Mouse (Mus musculus) cerebellum, adult (tissue): ENCODE measurements around the gene Uba52.

Source experiments
- ATAC-seq: cut with Nextera tagmentation; 2 replicates; pipeline ENCODE4 v1.9.2; 2017; ENCODE audit warnings: mild to moderate bottlenecking, moderate library complexity, mixed read lengths; ENCODE audit not compliant: insufficient number of reproducible peaks, low FRiP score, low TSS enrichment

Uba52 gene

DNA sequence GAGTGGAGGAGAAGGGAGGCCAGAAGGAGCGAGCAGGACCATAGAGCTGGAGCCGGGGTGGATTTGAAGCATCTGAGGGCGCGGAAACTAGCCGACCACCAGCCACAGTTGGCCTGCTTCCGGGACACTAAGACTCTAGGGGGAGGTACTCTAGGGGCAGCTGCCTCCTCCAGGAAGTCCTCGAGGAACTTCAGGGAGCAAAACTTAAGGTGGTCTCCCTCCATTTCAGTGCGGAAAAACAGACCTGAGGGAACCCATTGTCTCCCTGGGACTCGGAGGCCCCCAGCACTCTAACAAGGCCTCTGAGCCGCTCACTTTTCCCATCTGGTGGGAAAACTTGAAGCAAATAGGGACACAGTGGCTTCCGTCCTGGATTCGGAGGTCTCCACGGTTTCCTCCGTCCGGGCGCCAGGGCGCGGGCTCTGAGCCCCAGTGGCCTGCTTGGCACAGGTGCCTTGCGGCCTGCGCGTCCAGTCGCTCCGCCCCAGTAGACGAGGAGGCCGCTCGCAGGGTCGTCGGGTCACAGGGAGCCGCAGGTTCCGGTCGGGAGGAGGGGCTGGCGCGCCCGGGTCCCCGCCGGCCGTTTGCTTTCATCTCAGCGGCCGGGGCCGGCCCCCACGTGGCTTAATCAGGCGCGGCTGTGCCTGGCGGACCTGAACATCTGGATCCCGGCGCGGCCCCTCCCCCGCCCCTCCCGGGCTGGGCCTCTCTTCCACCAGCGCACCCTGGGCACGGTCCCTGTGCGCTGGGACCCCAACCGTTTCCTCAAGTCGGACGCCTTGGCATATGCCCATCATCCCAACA is 22.4 kb downstream of the Uba52 start:
- ATAC-seq, result no peak

GRCm38 (mm10) chr8:70486941-70487520 is 23.6 kb downstream of the Uba52 start, which contains the start of gene Tmem59l:
Tmem59l (minus strand) TSS chr8:70487358.
- peak; percentile 59; the same call in 1 of the 2 replicates for ATAC-seq

GRCm38 (mm10) chr8:70486191-70486681 is 24.4 kb downstream of the Uba52 start:
- peak; percentile 29 for ATAC-seq

GRCm38 (mm10) chr8:70482943-70483342 is 27.7 kb downstream of the Uba52 start:
- ATAC-seq, result no peak

DNA sequence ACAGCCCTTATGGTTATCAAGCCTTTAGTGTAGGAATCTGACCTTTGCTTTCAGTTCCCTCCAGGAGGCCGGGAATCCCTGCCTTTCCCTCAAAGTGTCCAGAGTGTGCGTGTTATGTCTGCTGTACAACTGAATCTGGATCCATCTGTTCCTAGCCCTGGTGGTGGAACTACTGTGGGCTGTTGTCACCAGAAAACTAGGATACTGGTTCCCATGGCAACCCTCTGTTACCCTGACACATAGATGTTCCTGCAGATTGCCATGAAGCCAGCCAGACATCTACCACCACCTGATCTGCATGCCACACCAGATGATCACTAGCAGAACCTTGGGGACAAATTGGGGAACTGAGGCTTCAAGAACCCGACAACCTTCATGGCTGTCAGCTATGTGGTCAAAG is 28.7 kb downstream of the Uba52 start:
- ATAC-seq, result no peak

DNA sequence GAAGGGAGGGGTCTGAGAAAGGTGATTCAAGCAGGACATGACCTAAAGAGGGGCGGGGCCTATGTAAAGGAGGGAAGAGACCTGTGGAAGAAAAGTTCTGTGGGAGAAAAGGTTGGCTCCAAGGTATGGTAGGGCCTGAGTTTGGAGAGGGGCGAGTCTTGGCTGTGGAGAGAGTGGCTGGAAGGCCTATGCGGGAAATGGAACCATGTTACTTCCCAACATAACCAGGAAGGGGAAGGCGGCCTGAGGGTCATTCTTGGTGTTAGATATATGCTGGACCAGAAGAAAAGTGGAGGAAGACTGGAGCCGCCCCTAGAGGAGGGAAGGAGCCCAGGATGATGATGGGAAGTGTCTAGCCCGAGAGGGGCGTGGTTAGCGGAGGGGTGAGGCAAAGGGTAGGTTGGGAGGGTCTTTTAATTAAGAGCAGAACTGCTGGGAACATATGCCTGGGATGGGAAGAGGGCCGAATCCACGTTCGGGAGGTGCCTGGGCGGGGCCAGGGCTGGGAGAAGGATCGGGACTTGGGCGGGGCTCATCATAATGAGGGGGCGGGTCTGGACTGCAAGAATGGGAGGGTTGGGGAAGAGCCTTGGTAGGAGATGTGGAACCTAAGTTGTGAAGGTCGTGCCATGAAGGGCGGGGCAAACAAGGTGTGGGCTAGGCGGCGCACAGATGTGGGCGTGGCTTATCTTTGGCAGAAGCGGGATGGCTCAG is 33.2 kb downstream of the Uba52 start:
- ATAC-seq, result 0 out of 2 replicates have a peak, but pooled peaks have one; percentile 7

- ATAC-seq, result peak; percentile 78
These were observed 34.0 kb downstream of the Uba52 start, which contains the start of gene Klhl26 for GRCm38 (mm10) chr8:70476333-70477268. Klhl26 (minus strand) TSS chr8:70476968.

- no peak for ATAC-seq
These were observed 38.7 kb downstream of the Uba52 start for GRCm38 (mm10) chr8:70471856-70472255.

DNA sequence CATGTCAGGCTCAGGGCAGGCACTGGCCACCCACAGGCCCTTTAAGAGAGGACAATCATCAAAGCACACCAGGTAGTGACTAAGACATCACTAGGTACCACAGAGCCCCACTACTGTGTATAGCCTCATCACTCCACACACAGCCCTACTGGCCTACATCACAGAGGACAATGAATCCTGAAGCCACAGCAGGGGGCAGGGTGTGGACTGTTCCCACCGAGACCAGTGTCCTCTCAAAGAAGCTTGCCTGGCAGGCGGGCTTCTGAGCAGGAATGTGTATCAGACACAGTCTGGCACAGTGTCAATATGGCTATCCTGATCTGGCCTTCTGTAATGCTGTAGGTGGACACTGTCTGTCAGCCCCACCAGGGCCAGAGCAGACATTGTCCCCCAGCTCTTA is 40.7 kb downstream of the Uba52 start:
- no peak for ATAC-seq

GRCm38 (mm10) chr8:70469295-70469916 is 41.2 kb downstream of the Uba52 start:
- 0 out of 2 replicates have a peak, but pooled peaks have one; percentile 8 for ATAC-seq

DNA sequence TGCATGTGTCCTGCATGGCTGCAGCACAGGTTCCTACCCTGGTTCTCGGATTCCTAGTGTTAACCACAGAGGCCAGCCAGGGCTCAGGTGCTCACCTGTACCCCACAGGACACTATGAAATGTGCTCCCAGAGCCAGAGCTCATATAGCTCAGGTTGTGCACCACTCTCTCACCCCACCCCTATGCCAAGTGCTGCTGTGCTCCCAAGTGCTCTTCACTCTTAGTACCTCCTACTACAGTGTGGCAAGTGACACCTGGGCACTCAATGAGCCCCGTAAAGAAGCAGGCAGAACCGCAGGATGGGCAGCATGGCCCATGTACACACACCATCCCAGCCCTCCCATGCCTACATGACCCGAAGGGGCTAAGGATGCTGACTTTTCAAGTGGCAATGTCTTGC is 41.9 kb downstream of the Uba52 start:
- ATAC-seq, result no peak

DNA sequence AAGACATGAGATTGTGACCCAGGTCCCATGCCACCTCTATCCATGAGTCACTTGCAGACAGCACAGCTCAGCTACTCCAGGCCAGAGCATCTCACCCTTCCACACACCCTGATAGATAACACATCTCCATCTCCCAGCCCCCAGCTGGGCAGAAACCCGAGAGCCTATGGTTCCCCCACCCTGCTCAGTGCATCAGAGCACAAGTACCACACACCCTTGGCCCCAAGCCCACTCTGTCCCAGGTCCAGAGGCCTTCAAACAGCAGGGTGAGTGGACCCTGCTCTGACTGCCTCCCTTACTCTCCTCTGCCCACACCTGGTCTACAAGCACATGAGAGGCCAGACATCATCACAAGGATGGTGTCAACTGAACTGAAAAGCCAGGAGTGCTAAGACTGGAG is 42.7 kb downstream of the Uba52 start:
- no peak for ATAC-seq

- ATAC-seq, result no peak
These were observed 43.3 kb downstream of the Uba52 start for GRCm38 (mm10) chr8:70467229-70467725.

DNA sequence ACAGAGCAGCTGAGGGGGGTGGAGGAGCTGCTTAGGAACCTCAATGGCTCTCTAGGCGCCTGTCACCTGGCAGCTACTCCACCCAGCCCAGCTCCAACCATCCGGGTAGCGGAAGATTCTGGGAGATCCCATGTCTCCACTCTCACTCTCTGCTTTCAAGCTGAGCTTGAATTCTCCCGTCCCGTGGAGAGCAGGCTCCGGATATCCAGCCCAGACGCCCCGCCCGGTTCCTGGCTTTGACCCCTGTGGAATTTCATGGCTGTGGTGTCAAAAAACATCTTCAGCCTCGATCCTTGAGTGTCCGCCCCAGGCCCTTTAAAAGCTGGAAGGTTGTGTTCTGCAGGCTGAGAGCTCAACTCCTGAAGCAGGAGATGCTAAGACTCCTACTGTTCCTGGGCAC is 43.8 kb downstream of the Uba52 start:
- no peak for ATAC-seq

- ATAC-seq, result no peak
These were observed 44.3 kb downstream of the Uba52 start for GRCm38 (mm10) chr8:70466305-70466704.

GRCm38 (mm10) chr8:70465701-70466100 is 44.9 kb downstream of the Uba52 start:
- no peak for ATAC-seq

GRCm38 (mm10) chr8:70464162-70464561 is 46.4 kb downstream of the Uba52 start:
- ATAC-seq, result no peak

DNA sequence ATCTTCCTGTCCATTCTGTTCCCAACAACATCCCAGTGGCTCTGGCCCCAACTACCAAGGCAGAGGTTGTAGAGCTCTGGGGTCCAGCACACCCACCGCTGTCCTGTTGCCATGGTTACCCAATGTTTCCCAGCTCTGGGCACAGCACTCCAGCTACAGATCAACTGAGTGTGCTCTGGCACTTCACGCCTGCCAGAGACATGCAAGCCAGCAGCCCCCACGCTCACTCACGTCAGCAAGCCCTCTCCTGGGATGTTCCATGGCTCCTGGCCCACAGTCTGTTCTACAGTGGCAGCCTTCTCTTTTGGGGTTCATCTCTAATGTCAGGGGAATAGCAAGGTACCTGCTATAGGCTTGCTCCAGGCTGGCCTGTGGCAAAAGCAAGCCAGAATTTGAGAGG is 47.3 kb downstream of the Uba52 start:
- ATAC-seq, result no peak

DNA sequence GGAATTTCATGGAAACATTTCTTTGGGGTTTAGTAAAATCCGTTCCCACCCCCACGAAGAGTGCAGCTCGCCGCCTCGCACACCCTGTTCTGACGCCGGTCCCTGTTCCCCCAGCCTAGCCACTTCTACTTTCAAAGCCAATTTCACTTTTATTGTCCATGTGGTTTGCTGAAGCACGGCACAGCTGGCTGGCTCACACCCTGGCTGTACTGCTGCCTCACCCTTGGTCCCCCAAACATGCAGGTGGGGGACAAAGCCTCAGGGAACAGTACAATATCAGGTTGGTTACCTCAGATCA is 48.1 kb downstream of the Uba52 start:
- ATAC-seq, result no peak
